Comparison of ENCODE assay signal across 8 mouse cellular contexts in genomic region chr5:146794853-146795252, GRCm38 (mm10). TPM values are rescaled to one million over a fixed set of nuclear protein-coding genes. Genes with fewer than 3 reads are reported as not detected.
DNase-seq lines count a peak whose midpoint lies in the region; ATAC-seq lines count a peak whose summit lies in the region.

Gene Usp12, minus strand, starts transcription at chr5:146795006.

- peak within 1 kb of the TSS; percentile 97 for H3K9ac ChIP-seq in hindbrain, embryonic 13.5 days

- under 1% methylated on average over 34 of the region's 51 CpGs for WGBS in hindbrain, embryonic 13.5 days

- H3K36me3 ChIP-seq in hindbrain, embryonic 13.5 days: no peaks in the 10 kb centered on the region

- peaks cover 37% of the 10 kb centered on the region for H3K4me1 ChIP-seq in hindbrain, embryonic 13.5 days (replicated peaks)

- peak within 1 kb of the TSS; percentile 98 for H3K4me3 ChIP-seq in hindbrain, embryonic 13.5 days

- peak within 1 kb of the TSS; percentile 93 for H3K27ac ChIP-seq in hindbrain, embryonic 13.5 days

- ATAC-seq in hindbrain, embryonic 13.5 days (ENCODE audit: low FRiP score): peak; percentile 95

- H3K4me2 ChIP-seq in hindbrain, embryonic 13.5 days: peak within 1 kb of the TSS; percentile 86

- no peaks in the 10 kb centered on the region for H3K27me3 ChIP-seq in hindbrain, embryonic 13.5 days

- peak; percentile 98 for DNase-seq in NIH3T3 (ENCODE audit: low read depth)
- peak; percentile 99 for DNase-seq in cerebellum, postnatal 10 days
- DNase-seq in frontal cortex, postnatal 14 days (ENCODE audit: low spot score in 2 of 2): peak; percentile 94 to 96
- peak; percentile 94 to 98 for DNase-seq in layer of hippocampus, postnatal 25 days (ENCODE audit: extremely low spot score in 1 of 2, low spot score in 1 of 2)
- DNase-seq in lung, postnatal 25 days (ENCODE audit: low spot score): peak; percentile 96
- peak; percentile 98 for DNase-seq in retina, embryonic 14.5 days (ENCODE audit: low spot score)
- peak; percentile 99 for DNase-seq in thymus, postnatal 4 days

- no peaks in the 10 kb centered on the region for H3K9me3 ChIP-seq in hindbrain, embryonic 13.5 days

RNA-seq across cellular contexts. Expression of gene Usp12, which starts in this region (rescaled TPM):
- polyA plus RNA-seq in hindbrain, embryonic 13.5 days (2015; fragmentation: Nextera tagmentation; extraction: Ambion mirVana): 14.6 and 15.2 TPM in 2 replicates
- total RNA-seq in layer of hippocampus, postnatal 25 days (2021): 10 to 100 TPM; 58.2 to 58.9 TPM

Comparison
In these comparisons a context has a peak if more than half of its experiments do, and no peak if none do; other contexts are left out.
1. Peak in every context shown above with its lines: DNase-seq, ATAC-seq, H3K4me3 ChIP-seq and H3K27ac ChIP-seq.